Mouse (Mus musculus) gastrocnemius, adult 18-20 months (tissue): ENCODE data around the gene Fn3k. TPM values are rescaled to one million over a fixed set of nuclear protein-coding genes. Genes with fewer than 3 reads are reported as not detected.
A peak's percentile ranks its signal among the peaks of the same experiment; 100 is the strongest.

Experiments used
- DNase-seq: peaks from one replicate; pipeline ENCODE4 v3.0.0; 2021; ENCODE audit warnings: low spot score
- microRNA-seq: library from miRNA; unstranded; fragments of <30 nt; microRNA quantifications from one replicate; pipeline ENCODE4 v1.2.0, GENCODE M21; 2021
- total RNA-seq, 2 experiments: library from RNA; stranded (reverse); gene quantifications; 2 replicates each; pipeline ENCODE4 v1.2.3; 2021

The Fn3k gene
- total RNA-seq, 2 experiments from 2014 or later = 18.3 to 24.5 TPM

DNA sequence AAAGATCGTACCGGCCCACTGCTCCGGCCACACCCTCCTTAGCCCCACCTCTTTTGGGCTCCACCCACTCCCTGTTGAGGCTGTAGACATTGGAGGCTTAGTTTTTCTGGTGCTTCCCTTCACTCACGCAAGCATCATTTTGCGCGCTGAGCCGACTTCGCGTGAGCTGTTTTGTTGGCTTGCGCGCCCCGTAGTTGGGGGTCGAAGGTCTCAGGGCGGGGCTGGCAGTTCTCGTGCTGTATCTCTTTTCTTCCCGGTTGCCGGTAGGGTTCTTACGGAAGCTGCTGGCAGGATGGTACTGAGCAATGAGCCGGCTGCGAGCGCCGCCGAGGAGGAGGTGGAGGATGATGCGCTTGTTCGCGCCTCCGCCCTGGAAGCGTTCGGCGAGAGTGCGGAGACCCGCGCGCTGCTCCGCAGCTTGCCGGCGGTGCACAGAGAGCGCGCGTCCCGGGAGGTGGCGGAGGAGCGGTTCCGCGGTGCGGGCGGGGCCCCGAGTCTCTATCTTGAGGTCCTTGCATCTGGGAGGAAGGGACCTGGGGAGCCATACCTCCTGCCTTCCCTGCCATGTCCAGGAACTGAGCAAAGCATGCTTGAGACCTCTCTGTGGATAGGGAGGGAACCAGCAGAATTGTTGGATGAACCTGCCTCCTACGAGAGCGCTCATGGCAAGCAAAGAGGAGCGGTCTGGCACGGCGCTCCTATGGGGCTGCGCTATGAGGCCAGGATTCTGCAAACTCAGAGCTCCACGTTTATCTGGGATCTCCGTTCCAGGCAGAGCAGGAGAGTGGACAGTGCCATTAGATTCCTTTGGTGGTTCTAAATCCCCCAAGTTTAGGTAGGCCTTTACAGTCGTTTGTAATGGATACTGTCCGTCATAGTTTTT lies 17.3 kb downstream of the Fn3k start, which contains the start of gene Tbcd:
Gene Tbcd, plus strand, starts transcription at position 197 of the 883 bp plus-strand sequence.
- DNase-seq = peak; percentile 95

DNA sequence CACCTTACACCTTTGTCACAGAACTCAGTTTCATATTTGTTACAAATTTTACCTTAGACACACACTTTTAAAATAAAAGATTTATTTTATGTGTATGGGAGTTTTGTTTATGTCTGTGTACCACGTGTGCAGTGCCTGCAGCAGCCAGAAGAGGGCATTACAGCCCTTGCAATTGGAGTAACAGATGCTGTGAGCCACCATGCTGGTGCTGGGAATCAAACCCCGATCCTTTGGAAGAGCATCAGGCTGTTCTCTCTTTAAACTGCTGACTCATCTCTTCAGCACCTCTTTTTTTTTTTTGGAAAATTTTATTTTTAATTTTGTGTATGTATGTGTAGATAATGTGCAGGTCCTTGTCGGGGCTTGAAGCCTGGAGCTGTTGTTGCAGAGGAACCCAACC lies 23.2 kb downstream of the Fn3k start:
- no peak for DNase-seq

DNA sequence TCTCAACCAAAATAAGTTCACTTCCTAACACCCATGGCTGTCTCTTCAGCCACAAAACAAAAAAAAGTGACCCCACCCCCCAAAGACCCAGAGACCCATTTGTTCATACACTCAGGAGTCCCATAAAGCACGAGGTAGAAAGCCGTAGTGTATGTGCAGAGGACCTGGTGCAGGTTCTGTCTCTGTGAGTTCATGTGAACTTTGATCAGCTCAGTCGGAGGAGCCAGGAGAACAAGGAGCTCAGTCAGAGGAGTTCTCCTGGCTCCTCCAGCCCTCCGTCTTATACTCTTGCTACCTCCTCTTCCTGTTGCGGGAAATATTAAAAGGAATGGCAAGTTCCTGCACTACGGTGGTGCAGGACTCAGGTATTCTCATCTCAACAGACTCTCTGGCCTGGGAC lies 32.7 kb downstream of the Fn3k start:
- DNase-seq = no peak

DNA sequence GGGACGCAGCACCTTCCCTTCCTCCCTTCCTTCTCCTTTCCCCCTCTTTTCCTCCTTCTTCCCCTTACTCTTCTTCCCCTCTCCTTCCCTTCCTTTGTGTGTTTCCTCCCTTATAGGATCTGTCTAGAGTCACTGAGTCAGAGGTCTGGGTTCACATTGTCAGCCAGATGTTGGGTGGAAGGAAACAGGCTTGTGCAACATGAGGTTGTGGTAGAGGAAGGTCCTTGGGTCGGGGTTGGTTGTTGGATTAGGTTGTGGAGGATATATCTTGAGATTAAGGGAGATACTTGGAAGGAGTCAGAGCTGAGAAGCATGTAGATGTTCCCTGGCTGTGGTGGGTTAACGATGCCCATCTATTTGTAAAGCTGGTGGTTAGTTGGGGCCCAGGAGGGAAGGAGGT lies 40.1 kb downstream of the Fn3k start:
- DNase-seq = no peak

DNA sequence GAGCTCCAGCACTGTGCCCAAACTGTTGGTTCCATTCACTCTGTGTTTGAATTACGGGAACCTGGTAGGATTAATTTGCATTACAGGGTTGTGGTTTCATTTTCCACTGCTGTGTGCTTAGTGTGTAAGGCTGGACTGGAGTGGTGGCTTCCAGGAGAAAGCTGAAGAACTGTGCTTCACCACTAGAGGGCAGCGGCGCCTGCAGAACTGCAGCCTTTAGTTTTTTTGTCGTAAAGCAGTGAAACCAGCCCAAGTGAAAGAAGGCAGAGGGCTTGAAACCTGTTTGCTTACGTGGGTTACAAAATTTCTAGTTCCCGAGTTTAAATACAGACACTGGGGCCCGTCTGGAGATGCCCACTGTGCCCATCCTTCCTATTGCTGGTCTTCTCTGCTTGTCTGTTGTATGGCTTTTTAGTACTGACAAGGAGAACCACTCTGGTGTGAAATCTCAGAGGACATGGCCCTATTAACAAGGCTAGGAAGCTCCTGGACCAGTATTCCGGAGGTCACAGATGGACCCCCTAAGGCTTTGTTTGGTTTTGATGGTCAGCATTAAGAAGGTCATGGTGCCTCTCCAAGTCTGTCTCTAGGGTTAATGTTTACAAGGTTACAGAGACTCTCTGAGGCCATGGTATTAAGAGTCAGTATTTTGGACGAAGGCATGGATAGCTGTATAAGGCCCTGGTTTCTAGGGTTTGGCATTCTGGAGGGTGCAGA lies 41.1 kb downstream of the Fn3k start:
- peak; percentile 72 for DNase-seq

DNA sequence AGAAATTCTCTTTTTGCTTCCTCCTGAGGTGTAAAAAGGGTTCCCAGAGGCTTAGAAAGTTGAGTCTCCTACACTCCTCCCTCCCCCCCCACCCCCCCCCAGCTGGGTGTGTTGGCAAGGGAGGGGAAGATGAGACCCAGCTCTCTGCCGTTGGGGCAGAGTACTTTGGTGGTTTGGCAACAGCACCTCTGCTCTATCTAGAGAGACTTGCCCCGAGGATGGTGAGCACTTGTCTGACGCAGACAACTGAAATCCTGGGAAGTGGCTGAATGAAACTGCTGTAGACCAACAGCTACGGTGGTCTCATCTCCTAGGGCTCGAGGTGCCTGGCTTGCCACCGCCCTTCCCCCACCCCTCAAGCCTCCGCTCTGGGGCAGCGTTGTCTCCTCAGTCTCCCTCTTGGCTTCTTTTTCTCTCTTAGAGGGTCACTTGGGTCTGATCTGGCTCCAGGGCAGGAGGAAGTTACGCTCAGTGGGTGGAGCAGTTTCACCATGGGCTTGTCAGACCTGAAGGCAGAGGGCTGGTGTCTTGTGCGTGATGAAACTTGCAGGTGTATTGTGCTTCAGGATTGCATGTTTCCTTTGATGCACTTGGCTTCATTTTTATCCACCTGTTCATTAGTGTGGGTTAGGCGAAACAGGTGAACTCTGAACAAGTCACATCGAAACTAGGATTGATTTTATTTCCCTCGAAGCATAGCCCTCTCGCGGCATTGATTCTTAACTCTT lies 44.9 kb downstream of the Fn3k start:
- DNase-seq = no peak

DNA sequence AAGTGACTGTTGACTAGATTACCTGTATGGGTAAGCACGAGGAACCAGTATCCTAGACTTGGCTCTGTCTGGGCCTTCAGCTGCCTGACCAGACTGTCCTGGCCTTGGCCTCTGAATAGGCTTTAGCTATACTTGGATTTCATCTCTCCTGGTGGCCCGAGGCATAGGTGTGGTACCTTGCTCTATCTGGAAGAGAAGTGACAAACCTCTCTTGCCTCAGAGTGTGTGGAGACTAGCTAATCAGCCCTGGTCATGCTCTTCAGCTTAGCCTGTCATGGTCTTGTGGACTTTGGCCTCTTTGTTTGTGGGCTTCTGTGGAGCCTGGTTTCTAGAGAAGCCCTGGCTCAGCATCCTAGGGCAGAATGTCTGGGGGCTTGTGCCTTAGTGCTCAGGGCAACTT lies 46.4 kb downstream of the Fn3k start:
- DNase-seq = no peak

DNA sequence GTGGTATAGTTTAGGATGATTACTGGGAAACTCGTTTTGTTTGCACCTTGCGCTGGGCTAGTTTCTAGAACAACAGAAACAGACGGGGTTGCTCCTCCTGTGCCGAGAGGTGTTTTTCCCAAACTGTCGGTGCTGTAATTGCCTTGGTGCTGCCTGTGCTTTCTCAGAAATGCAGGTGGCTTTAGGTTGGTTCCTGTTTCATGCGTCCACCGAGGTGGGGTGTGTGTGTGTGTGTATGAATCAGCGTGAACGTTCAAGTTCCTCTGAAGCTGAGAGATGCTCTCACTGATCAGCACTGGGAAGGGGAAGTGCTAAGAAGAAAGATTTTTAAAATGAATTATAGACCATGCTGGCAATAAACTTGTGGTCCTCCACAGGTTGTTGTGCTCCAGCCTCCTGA lies 51.2 kb downstream of the Fn3k start:
- DNase-seq = no peak

DNA sequence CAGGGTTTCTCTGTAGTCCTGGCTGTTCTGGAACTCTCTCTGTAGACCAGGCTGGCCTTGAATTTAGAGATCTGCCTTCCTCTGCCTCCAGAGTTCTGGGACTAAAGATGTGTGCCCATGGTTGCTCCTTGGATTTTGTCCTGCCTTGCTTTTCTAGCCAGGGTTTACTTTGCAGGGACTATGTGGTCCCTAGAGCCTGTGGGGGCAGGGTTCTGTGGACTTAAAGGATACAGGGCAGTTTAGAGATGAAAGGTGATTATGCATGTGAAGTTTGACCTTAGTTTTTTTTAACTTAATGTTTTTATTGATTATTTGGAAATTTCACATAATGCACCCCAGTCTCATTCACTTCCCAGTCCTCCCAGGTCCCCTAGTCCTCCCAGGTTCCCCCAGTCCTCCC lies 55.9 kb downstream of the Fn3k start:
- DNase-seq = no peak

Small RNA genes within 50 kb of the gene (microRNA-seq; reads per million reads assigned to microRNA genes)
- gene Mir7236 = 4.1 reads per million, percentile 6 among the genes with 10 or more reads in this experiment

Other genes with a start within 250 kb of the Fn3k start
- 1 to 10 TPM; 5.7 to 7.1 TPM for gene Hexdc, start 230.5 kb upstream of the Fn3k start, total RNA-seq
- gene Ogfod3, start 230.2 kb upstream of the Fn3k start, total RNA-seq = 10 to 100 TPM; 12.3 TPM
- 1 to 10 TPM; 2.6 to 2.9 TPM for gene Cybc1, start 205.6 kb upstream of the Fn3k start, total RNA-seq
- gene Narf, start 197.7 kb upstream of the Fn3k start, total RNA-seq = 100 to 1,000 TPM in 1 of 2 experiments, 10 to 100 TPM in 1; 75.8 to 117 TPM
- gene Foxk2, start 174.9 kb upstream of the Fn3k start, total RNA-seq = 10 to 100 TPM; 26.5 to 30.9 TPM
- 10 to 100 TPM; 16.0 to 19.1 TPM for gene Wdr45b, start 80.5 kb upstream of the Fn3k start, total RNA-seq
- 10 to 100 TPM; 14.6 to 17.9 TPM for gene Rab40b, start 46.7 kb upstream of the Fn3k start, total RNA-seq
- gene Fn3krp, start 13.5 kb upstream of the Fn3k start, total RNA-seq = 1 to 10 TPM; 3.5 to 3.8 TPM
- 10 to 100 TPM; 14.7 to 15.6 TPM for gene Tbcd, start 17.0 kb downstream of the Fn3k start, total RNA-seq
- under 1 TPM; 0.28 to 0.37 TPM for gene Zfp750, start 84.4 kb downstream of the Fn3k start, total RNA-seq
- 1 to 10 TPM; 2.3 to 2.9 TPM for gene B3gntl1, start 238.2 kb downstream of the Fn3k start, total RNA-seq